Mouse (Mus musculus): Measurements from ENCODE around the gene 9130019O22Rik. TPM values are rescaled to one million over a fixed set of nuclear protein-coding genes. Genes with fewer than 3 reads are reported as not detected.

The 9130019O22Rik gene
- 5.4 and 6.2 TPM in 2 replicates for polyA plus RNA-seq (2014; fragmentation: Nextera tagmentation; extraction: Ambion mirVana)

- Histone ChIP-seq H3K9ac (ENCODE audit: low read depth, low read length) (peak within 1 kb of the TSS; percentile 66), H3K27ac (ENCODE audit: low read depth, low read length) (0 out of 2 replicates have a peak within 1 kb of the TSS, but pooled peaks have one; percentile 24), H3K36me3 (ENCODE audit: control insufficient read depth, insufficient read depth, low read length) (no peaks in the 10 kb centered on the region), H3K27me3 (ENCODE audit: control insufficient read depth, insufficient read depth, low read length) (no peaks in the 10 kb centered on the region), H3K4me2 (replicated peaks; ENCODE audit: low read depth, low read length) (peak within 1 kb of the TSS; percentile 74), H3K4me3 (ENCODE audit: low read depth, low read length) (peak within 1 kb of the TSS; percentile 49), H3K4me1 (replicated peaks; ENCODE audit: control insufficient read depth, insufficient read depth, low read length) (no peaks in the 10 kb centered on the region), H3K9me3 (ENCODE audit: control insufficient read depth, low read length) (no peaks in the 10 kb centered on the region)
- peak; percentile 87 for DNase-seq (ENCODE audit: low spot score)
- ATAC-seq (ENCODE audit: low FRiP score) = peak; percentile 86
- 16% methylated on average over 38 of the region's 38 CpGs for WGBS
Measured at GRCm38 (mm10) chr7:127386641-127387392, at the start of gene 9130019O22Rik. Gene 9130019O22Rik (minus strand): TSS chr7:127387166.

DNA sequence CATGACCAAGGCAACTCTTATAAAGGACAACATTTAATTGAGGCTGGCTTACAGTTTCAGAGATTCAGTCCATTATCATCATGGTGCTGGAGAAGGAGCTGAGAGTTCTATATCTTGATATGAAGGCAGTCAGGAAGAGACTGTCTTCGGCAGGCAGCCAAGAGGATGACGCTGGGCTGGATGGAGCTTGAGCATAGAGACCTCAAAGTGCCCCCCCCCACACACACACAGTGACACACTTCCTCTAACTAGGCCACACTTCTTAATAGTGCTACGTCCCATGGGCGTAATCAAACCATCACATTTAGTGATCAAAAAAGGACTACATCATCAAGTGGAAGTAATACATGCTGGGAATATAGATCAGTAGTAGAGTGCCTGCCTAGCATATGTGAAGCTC lies 48.2 kb upstream of the 9130019O22Rik start:
- H3K4me1 ChIP-seq (replicated peaks; ENCODE audit: control insufficient read depth, insufficient read depth, low read length) = no peaks in the 10 kb centered on the region
- no peak overlapping the region for H3K27ac ChIP-seq (ENCODE audit: low read depth, low read length)
- no peaks in the 10 kb centered on the region for H3K27me3 ChIP-seq (ENCODE audit: control insufficient read depth, insufficient read depth, low read length)
- peaks cover 6% of the 10 kb centered on the region; the same call in 1 of the 2 replicates for H3K9me3 ChIP-seq (ENCODE audit: control insufficient read depth, low read length)
- no peak overlapping the region for H3K4me3 ChIP-seq (ENCODE audit: low read depth, low read length)
- no peaks in the 10 kb centered on the region for H3K36me3 ChIP-seq (ENCODE audit: control insufficient read depth, insufficient read depth, low read length)
- 91% methylated on average over 4 of the region's 4 CpGs for WGBS
- H3K4me2 ChIP-seq (replicated peaks; ENCODE audit: low read depth, low read length) = no peak overlapping the region
- DNase-seq (ENCODE audit: low spot score) (no peak), ATAC-seq (ENCODE audit: low FRiP score) (no peak)
- H3K9ac ChIP-seq (ENCODE audit: low read depth, low read length) = no peak overlapping the region

- H3K4me3 ChIP-seq (ENCODE audit: low read depth, low read length) = no peak overlapping the region
- H3K27ac ChIP-seq (ENCODE audit: low read depth, low read length) = no peak overlapping the region
- DNase-seq (ENCODE audit: low spot score) = no peak
- H3K9ac ChIP-seq (ENCODE audit: low read depth, low read length) = no peak overlapping the region
- H3K9me3 ChIP-seq (ENCODE audit: control insufficient read depth, low read length) = no peaks in the 10 kb centered on the region
- ATAC-seq (ENCODE audit: low FRiP score) = no peak
- no peak overlapping the region for H3K4me2 ChIP-seq (replicated peaks; ENCODE audit: low read depth, low read length)
- peaks cover 7% of the 10 kb centered on the region for H3K27me3 ChIP-seq (ENCODE audit: control insufficient read depth, insufficient read depth, low read length)
- H3K36me3 ChIP-seq (ENCODE audit: control insufficient read depth, insufficient read depth, low read length) = no peaks in the 10 kb centered on the region
- WGBS = 73% methylated on average over 3 of the region's 3 CpGs
- H3K4me1 ChIP-seq (replicated peaks; ENCODE audit: control insufficient read depth, insufficient read depth, low read length) = no peaks in the 10 kb centered on the region
Measured at GRCm38 (mm10) chr7:127426354-127426753, 39.4 kb upstream of the 9130019O22Rik start.

GRCm38 (mm10) chr7:127425911-127426310 lies 38.9 kb upstream of the 9130019O22Rik start:
- H3K4me2 ChIP-seq (replicated peaks; ENCODE audit: low read depth, low read length) = no peak overlapping the region
- peaks cover 7% of the 10 kb centered on the region for H3K27me3 ChIP-seq (ENCODE audit: control insufficient read depth, insufficient read depth, low read length)
- H3K9me3 ChIP-seq (ENCODE audit: control insufficient read depth, low read length) = no peaks in the 10 kb centered on the region
- no peaks in the 10 kb centered on the region for H3K36me3 ChIP-seq (ENCODE audit: control insufficient read depth, insufficient read depth, low read length)
- ATAC-seq (ENCODE audit: low FRiP score) = no peak
- 87% methylated on average over 2 of the region's 2 CpGs for WGBS
- H3K27ac ChIP-seq (ENCODE audit: low read depth, low read length) = no peak overlapping the region
- no peak overlapping the region for H3K4me3 ChIP-seq (ENCODE audit: low read depth, low read length)
- no peak for DNase-seq (ENCODE audit: low spot score)
- H3K9ac ChIP-seq (ENCODE audit: low read depth, low read length) = no peak overlapping the region
- 0 out of 2 replicates have a peak, but pooled peaks cover 4% of the 10 kb centered on the region for H3K4me1 ChIP-seq (replicated peaks; ENCODE audit: control insufficient read depth, insufficient read depth, low read length)

DNA sequence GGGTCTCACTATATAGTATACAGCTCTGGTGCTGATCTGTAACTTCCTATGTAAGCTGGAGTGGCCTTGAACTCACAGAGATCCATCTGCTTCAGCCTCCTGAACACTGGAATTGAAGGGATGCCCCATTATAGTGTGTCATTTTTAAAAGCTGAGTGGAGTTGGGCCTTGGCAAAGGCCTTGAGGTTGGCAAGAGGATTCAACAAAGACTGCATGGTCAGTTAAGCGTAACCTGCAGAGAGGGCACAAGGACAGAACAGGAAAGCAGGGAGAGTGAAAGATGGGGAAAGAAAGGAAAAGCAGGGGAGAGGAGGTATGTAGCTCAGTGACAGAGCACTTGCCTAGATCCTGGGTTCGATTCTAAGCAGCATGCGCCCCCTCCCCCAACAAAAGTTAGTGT lies 38.3 kb upstream of the 9130019O22Rik start:
- Histone ChIP-seq H3K9ac (ENCODE audit: low read depth, low read length) (no peak overlapping the region), H3K27ac (ENCODE audit: low read depth, low read length) (no peak overlapping the region), H3K4me3 (ENCODE audit: low read depth, low read length) (no peak overlapping the region), H3K4me2 (replicated peaks; ENCODE audit: low read depth, low read length) (no peak overlapping the region), H3K36me3 (ENCODE audit: control insufficient read depth, insufficient read depth, low read length) (no peaks in the 10 kb centered on the region), H3K4me1 (replicated peaks; ENCODE audit: control insufficient read depth, insufficient read depth, low read length) (0 out of 2 replicates have a peak, but pooled peaks cover 4% of the 10 kb centered on the region), H3K9me3 (ENCODE audit: control insufficient read depth, low read length) (no peaks in the 10 kb centered on the region), H3K27me3 (ENCODE audit: control insufficient read depth, insufficient read depth, low read length) (peaks cover 7% of the 10 kb centered on the region)
- ATAC-seq (ENCODE audit: low FRiP score) (no peak), DNase-seq (ENCODE audit: low spot score) (no peak)
- WGBS = 90% methylated on average over 3 of the region's 3 CpGs

- Histone ChIP-seq H3K4me1 (replicated peaks; ENCODE audit: control insufficient read depth, insufficient read depth, low read length) (0 out of 2 replicates have a peak, but pooled peaks cover 4% of the 10 kb centered on the region), H3K27me3 (ENCODE audit: control insufficient read depth, insufficient read depth, low read length) (peaks cover 7% of the 10 kb centered on the region), H3K4me3 (ENCODE audit: low read depth, low read length) (peak overlapping the region; percentile 88), H3K27ac (ENCODE audit: low read depth, low read length) (no peak overlapping the region), H3K4me2 (replicated peaks; ENCODE audit: low read depth, low read length) (peak overlapping the region; percentile 96), H3K9ac (ENCODE audit: low read depth, low read length) (peak overlapping the region; percentile 94), H3K36me3 (ENCODE audit: control insufficient read depth, insufficient read depth, low read length) (no peaks in the 10 kb centered on the region), H3K9me3 (ENCODE audit: control insufficient read depth, low read length) (no peaks in the 10 kb centered on the region)
- ATAC-seq (ENCODE audit: low FRiP score) (peak; percentile 49; the same call in 1 of the 2 replicates), DNase-seq (ENCODE audit: low spot score) (no peak)
- 3% methylated on average over 15 of the region's 15 CpGs for WGBS
Measured at GRCm38 (mm10) chr7:127422247-127422646, 35.3 kb upstream of the 9130019O22Rik start.

DNA sequence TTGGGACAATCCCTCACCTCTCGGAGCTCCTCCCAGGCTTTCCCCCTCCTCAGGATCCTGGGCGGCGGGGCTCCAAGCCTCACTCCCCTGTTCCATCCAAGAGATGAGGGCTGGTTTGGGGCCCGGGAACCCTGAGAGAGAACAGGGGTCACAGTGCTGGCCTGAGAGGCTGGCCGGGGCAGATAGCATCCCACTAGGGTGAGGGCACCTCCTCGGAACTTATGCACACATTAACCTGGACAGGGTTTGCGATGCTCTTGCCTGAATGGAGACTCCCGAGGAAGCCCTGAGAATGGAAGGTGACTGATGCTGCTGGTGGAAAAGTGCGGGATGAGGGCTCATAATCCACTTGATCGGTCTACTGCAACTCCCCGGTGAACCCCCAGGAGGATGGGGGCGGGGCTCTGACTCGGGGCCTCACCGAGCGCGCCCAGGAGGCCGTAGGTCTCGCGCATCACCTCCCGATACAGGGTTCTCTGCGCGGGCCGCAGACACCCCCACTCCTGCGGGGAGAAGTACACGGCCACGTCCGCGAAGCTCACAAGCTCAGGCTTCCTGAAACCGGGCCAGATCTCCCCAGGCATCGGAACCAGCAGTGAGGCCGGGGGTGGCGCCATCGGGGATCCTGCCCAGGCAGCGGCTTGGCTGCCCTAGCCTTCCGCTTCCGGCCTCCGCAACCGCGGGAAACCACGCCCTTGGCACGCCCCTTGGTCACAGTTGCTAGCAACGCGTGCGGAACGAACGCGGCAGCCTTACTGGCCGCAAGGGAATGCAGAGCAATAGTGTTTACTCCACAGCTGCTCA lies 34.6 kb upstream of the 9130019O22Rik start, which contains the start of gene Zfp688:
Gene Zfp688 (minus strand): TSS at position 681 of the 804 bp plus-strand sequence.
- peak within 1 kb of the TSS; percentile 94 for H3K9ac ChIP-seq (ENCODE audit: low read depth, low read length)
- DNase-seq (ENCODE audit: low spot score) (peak; percentile 96), ATAC-seq (ENCODE audit: low FRiP score) (peak; percentile 95)
- no peaks in the 10 kb centered on the region for H3K9me3 ChIP-seq (ENCODE audit: control insufficient read depth, low read length)
- H3K4me2 ChIP-seq (replicated peaks; ENCODE audit: low read depth, low read length) = peak within 1 kb of the TSS; percentile 96
- peak within 1 kb of the TSS; percentile 62 for H3K27ac ChIP-seq (ENCODE audit: low read depth, low read length)
- H3K36me3 ChIP-seq (ENCODE audit: control insufficient read depth, insufficient read depth, low read length) = no peaks in the 10 kb centered on the region
- peak within 1 kb of the TSS; percentile 88 for H3K4me3 ChIP-seq (ENCODE audit: low read depth, low read length)
- under 1% methylated on average over 48 of the region's 48 CpGs for WGBS
- peaks cover 7% of the 10 kb centered on the region for H3K27me3 ChIP-seq (ENCODE audit: control insufficient read depth, insufficient read depth, low read length)
- 0 out of 2 replicates have a peak, but pooled peaks cover 4% of the 10 kb centered on the region for H3K4me1 ChIP-seq (replicated peaks; ENCODE audit: control insufficient read depth, insufficient read depth, low read length)

DNA sequence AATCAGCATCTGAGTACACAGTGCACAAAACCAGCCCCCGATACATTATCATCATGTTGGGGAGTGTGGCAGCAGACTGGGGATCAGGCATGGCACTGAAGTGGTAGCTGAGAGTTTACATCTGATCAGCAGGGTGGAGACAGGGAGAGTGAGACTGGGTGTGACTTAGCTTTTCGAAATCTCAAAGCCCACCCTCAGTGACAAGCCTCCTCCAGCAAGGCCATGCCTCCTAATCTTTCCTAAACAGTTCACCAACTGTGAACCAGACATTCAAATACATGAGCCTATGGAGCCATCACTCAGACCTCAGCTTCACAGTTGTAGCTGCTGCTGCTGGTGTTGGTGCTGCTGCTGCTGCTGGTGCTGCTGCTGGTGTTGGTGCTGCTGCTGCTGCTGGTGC lies 24.5 kb upstream of the 9130019O22Rik start:
- DNase-seq (ENCODE audit: low spot score) (no peak), ATAC-seq (ENCODE audit: low FRiP score) (no peak)
- WGBS = 70% methylated on average over 2 of the region's 2 CpGs
- Histone ChIP-seq H3K9ac (ENCODE audit: low read depth, low read length) (no peak overlapping the region), H3K36me3 (ENCODE audit: control insufficient read depth, insufficient read depth, low read length) (no peaks in the 10 kb centered on the region), H3K27me3 (ENCODE audit: control insufficient read depth, insufficient read depth, low read length) (no peaks in the 10 kb centered on the region), H3K4me2 (replicated peaks; ENCODE audit: low read depth, low read length) (no peak overlapping the region), H3K4me3 (ENCODE audit: low read depth, low read length) (no peak overlapping the region), H3K4me1 (replicated peaks; ENCODE audit: control insufficient read depth, insufficient read depth, low read length) (no peaks in the 10 kb centered on the region), H3K27ac (ENCODE audit: low read depth, low read length) (no peak overlapping the region), H3K9me3 (ENCODE audit: control insufficient read depth, low read length) (no peaks in the 10 kb centered on the region)

Data from hindbrain, embryonic 11.5 days (tissue).